Mouse (Mus musculus): Measurements from ENCODE around the gene Chst3.

DNA sequence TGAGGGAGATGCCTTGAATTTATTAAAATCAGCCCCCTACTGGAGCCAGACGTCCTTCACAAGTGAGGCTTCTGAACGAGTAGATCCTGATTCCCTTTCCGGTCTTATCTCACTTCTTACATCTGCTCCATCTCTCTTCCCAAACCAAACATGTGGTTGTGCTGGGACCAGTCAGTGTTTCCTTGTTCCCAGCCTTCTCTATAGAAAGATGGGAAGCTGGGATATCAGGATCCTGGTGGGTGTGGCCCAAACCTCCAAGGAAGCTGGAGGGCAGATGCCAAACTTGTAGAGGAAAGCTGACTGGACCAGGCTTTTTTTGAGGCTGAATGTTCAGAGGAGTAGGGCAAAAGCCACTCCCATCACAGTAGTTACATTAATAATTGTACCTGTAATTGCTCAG lies 44.6 kb downstream of the Chst3 start:
- TF ChIP-seq CTCF (IDR thresholded peaks at IDR 0.05; ENCODE audit: low read depth) (no peak), EP300 (IDR thresholded peaks at IDR 0.05; ENCODE audit: low read depth) (no peak)

Measured in heart, postnatal 0 days (tissue).